Mouse (Mus musculus) embryonic facial prominence, embryonic 15.5 days (tissue): ENCODE results near the gene Lsm4. TPM values are rescaled to one million over a fixed set of nuclear protein-coding genes. Genes with fewer than 3 reads are reported as not detected.
A peak's percentile ranks its signal among the peaks of the same experiment; 100 is the strongest.

Source experiments
- ATAC-seq: fragments of 200-750 bp; cut with Nextera tagmentation; 2 replicates; pipeline ENCODE4 v1.8.0; 2017; ENCODE audit warnings: low read depth, moderate TSS enrichment; ENCODE audit not compliant: insufficient number of reproducible peaks, low FRiP score, low TSS enrichment
- H3K27ac ChIP-seq: fragments of 300-500 bp; sonication (generic); replicated peaks from 2 replicates; pipeline ENCODE4 v1.5.1; 2015; ENCODE audit warnings: mild to moderate bottlenecking, inconsistent platforms
- H3K27me3 ChIP-seq: fragments of 300-500 bp; sonication (generic); 2 replicates; pipeline ENCODE4 v1.6.1; 2015; ENCODE audit warnings: inconsistent platforms
- H3K36me3 ChIP-seq: fragments of 300-500 bp; sonication (generic); 2 replicates; pipeline ENCODE4 v1.6.1; 2015; ENCODE audit warnings: mild to moderate bottlenecking, inconsistent platforms
- H3K4me1 ChIP-seq: fragments of 300-500 bp; sonication (generic); 2 replicates; pipeline ENCODE4 v1.6.1; 2015; ENCODE audit warnings: inconsistent platforms
- H3K4me2 ChIP-seq: fragments of 300-500 bp; sonication (generic); replicated peaks from 2 replicates; pipeline ENCODE4 v1.6.1; 2015; ENCODE audit warnings: mild to moderate bottlenecking, inconsistent platforms
- H3K4me3 ChIP-seq: fragments of 300-500 bp; sonication (generic); replicated peaks from 2 replicates; pipeline ENCODE4 v1.5.1; 2015; ENCODE audit warnings: mild to moderate bottlenecking, inconsistent platforms
- H3K9ac ChIP-seq: fragments of 300-500 bp; sonication (generic); 2 replicates; pipeline ENCODE4 v1.6.1; 2015; ENCODE audit warnings: inconsistent platforms
- H3K9me3 ChIP-seq: fragments of 300-500 bp; sonication (generic); replicated peaks from 2 replicates; pipeline ENCODE4 v1.6.1; 2016; ENCODE audit warnings: inconsistent platforms
- WGBS: fragments of 180-500 bp; shearing (Covaris S2); methylation state at CpG from one replicate; pipeline ENCODE4 v1.1.7; 2015; 5-methylcytosine and 5-hydroxymethylcytosine counted together
- polyA plus RNA-seq: library from polyadenylated mRNA; unstranded; fragments of >200 nt; fragmentation: Nextera tagmentation; extraction: Ambion mirVana; gene quantifications from 2 replicates; pipeline ENCODE4 v1.2.1, GENCODE M21; 2015

Lsm4 gene
- polyA plus RNA-seq, 1 experiment from 2014 or later = 243 TPM

DNA sequence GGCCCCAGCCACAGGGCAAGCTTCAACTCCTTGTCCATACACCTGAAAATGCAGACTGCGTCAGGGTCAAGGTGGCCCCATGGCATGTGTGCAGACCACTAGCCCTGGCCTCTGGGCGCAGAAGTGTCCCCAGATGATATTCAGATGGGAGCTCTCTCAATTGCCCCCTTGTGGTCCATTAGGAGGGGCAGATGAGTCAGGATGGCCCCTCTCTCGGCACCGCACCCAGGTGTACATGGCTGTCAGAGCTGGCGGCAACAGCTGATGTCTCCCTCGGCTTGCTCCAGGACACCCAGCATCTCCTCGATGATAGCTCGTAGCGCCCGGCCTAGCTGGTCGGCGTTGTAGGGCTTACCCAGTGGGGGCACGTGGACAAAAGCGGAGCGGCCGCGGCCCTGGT lies 22.7 kb upstream of the Lsm4 start:
- Histone ChIP-seq H3K4me1 (peaks cover 26% of the 10 kb centered on the region), H3K9me3 (no peaks in the 10 kb centered on the region), H3K27ac (0 out of 2 replicates have a peak overlapping the region, but pooled peaks have one; percentile 60), H3K36me3 (peaks cover 38% of the 10 kb centered on the region), H3K9ac (no peak overlapping the region), H3K4me2 (no peak overlapping the region), H3K4me3 (no peak overlapping the region), H3K27me3 (no peaks in the 10 kb centered on the region)
- 94% methylated on average over 17 of the region's 17 CpGs for WGBS
- no peak for ATAC-seq

DNA sequence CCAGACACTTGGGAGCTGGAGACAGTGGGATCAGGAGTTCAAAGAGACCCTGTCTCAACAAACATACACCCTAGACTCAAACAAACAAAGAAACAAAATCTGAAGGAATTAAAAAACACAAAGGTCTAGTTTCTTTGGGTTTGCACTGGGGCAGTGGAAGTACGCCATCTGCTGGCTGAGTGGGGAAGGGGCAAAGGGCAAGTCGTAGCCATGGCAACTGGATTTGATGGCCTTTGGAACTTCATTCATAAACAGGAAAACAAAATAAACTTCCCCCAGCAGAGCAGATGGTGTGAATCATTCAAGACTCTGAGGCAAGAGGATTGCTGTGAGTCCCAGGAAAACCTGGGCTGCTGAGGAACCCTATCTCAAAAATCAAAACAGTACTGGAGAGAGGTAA lies 19.8 kb upstream of the Lsm4 start:
- no peak overlapping the region for H3K9ac ChIP-seq
- no peak overlapping the region for H3K4me3 ChIP-seq
- H3K27me3 ChIP-seq = no peaks in the 10 kb centered on the region
- no peaks in the 10 kb centered on the region for H3K9me3 ChIP-seq
- no peak overlapping the region for H3K4me2 ChIP-seq
- peaks cover 51% of the 10 kb centered on the region for H3K36me3 ChIP-seq
- no peak overlapping the region for H3K27ac ChIP-seq
- WGBS = 61% methylated on average over 2 of the region's 2 CpGs
- no peak for ATAC-seq
- peaks cover 17% of the 10 kb centered on the region for H3K4me1 ChIP-seq

DNA sequence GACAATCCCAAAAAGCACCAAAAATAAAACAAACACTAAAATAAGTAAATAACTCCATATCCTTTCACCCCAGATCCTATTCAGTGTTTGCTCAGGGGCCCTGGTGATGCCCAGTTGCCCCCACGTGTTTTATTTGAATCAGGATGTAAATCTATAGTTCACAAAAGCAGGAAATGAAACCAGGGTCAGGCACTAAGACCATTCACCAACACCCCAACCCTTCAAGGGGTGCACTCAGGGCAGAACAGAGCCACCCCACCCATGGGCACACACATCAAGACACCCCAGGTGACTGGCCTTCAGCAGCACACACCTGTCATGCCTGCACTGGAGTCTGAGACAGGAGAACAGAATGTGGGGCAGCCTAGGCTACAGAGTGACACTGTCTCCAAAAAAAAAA lies 18.9 kb upstream of the Lsm4 start:
- Histone ChIP-seq H3K4me1 (peaks cover 24% of the 10 kb centered on the region), H3K4me3 (no peak overlapping the region), H3K36me3 (peaks cover 51% of the 10 kb centered on the region), H3K9me3 (no peaks in the 10 kb centered on the region), H3K4me2 (no peak overlapping the region), H3K9ac (no peak overlapping the region), H3K27ac (no peak overlapping the region), H3K27me3 (no peaks in the 10 kb centered on the region)
- WGBS = 74% methylated on average over 1 of the region's 1 CpGs
- no peak for ATAC-seq

- no peak overlapping the region for H3K27ac ChIP-seq
- WGBS = 22% methylated on average over 2 of the region's 2 CpGs
- H3K9me3 ChIP-seq = no peaks in the 10 kb centered on the region
- H3K36me3 ChIP-seq = peaks cover 46% of the 10 kb centered on the region
- H3K4me1 ChIP-seq = peaks cover 24% of the 10 kb centered on the region
- H3K4me3 ChIP-seq = no peak overlapping the region
- no peaks in the 10 kb centered on the region for H3K27me3 ChIP-seq
- no peak for ATAC-seq
- H3K9ac ChIP-seq = no peak overlapping the region
- H3K4me2 ChIP-seq = no peak overlapping the region
Observed at GRCm38 (mm10) chr8:70655469-70655868, 17.6 kb upstream of the Lsm4 start.

GRCm38 (mm10) chr8:70656193-70656790 lies 16.8 kb upstream of the Lsm4 start:
- peaks cover 38% of the 10 kb centered on the region for H3K36me3 ChIP-seq
- H3K9me3 ChIP-seq = no peaks in the 10 kb centered on the region
- no peak overlapping the region for H3K27ac ChIP-seq
- 69% methylated on average over 13 of the region's 13 CpGs for WGBS
- H3K4me1 ChIP-seq = peaks cover 26% of the 10 kb centered on the region
- no peak overlapping the region for H3K4me2 ChIP-seq
- no peak for ATAC-seq
- H3K9ac ChIP-seq = no peak overlapping the region
- no peak overlapping the region for H3K4me3 ChIP-seq
- H3K27me3 ChIP-seq = no peaks in the 10 kb centered on the region

GRCm38 (mm10) chr8:70657214-70657613 lies 15.8 kb upstream of the Lsm4 start:
- no peak overlapping the region for H3K4me3 ChIP-seq
- H3K36me3 ChIP-seq = peaks cover 30% of the 10 kb centered on the region
- ATAC-seq = no peak
- H3K9me3 ChIP-seq = no peaks in the 10 kb centered on the region
- H3K4me1 ChIP-seq = peaks cover 26% of the 10 kb centered on the region
- 94% methylated on average over 3 of the region's 3 CpGs for WGBS
- H3K4me2 ChIP-seq = no peak overlapping the region
- H3K27me3 ChIP-seq = no peaks in the 10 kb centered on the region
- no peak overlapping the region for H3K9ac ChIP-seq
- H3K27ac ChIP-seq = no peak overlapping the region

GRCm38 (mm10) chr8:70657739-70658138 lies 15.3 kb upstream of the Lsm4 start:
- Histone ChIP-seq H3K9ac (no peak overlapping the region), H3K27ac (no peak overlapping the region), H3K4me1 (peaks cover 26% of the 10 kb centered on the region), H3K36me3 (peaks cover 27% of the 10 kb centered on the region), H3K9me3 (no peaks in the 10 kb centered on the region), H3K4me3 (no peak overlapping the region), H3K27me3 (no peaks in the 10 kb centered on the region), H3K4me2 (peak overlapping the region; percentile 96; the same call in 1 of the 2 replicates)
- 83% methylated on average over 2 of the region's 2 CpGs for WGBS
- ATAC-seq = no peak

DNA sequence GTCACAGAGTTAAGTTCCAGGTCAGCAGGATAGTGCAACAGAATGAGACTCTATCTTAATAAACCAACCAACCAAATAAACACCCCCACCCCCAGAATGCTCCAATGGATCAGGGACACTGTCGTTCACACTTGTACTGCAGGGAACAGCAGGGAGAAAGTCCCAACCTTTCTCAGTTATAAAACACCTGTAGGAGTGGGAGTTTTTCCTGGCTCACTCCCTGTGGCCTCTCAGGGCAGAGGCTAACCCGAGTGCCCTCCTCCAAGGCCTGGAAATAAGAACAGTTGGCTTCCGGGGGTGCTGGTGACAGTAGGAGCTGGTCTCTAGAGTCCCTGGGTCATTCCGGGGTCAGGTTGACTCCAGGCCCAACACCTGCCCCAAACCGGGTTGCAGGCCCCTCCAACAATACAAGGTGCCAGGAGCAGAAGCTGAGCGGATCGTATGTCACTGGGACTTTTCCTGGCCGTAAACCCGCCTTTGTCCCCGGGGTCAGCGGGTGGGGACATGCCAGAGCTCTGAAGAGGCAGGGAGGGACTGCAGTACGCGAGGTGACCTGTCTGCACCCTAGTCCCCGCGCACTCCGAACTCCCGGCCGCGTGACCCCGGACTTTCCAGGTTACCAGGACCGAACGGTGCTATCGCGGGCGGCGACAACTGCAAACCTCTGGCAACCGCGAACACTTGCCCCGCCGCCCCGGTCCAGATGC lies 14.0 kb upstream of the Lsm4 start:
- Histone ChIP-seq H3K4me2 (peak overlapping the region; percentile 96), H3K9me3 (no peaks in the 10 kb centered on the region), H3K36me3 (peaks cover 24% of the 10 kb centered on the region), H3K9ac (peak overlapping the region; percentile 72), H3K27me3 (no peaks in the 10 kb centered on the region), H3K4me1 (peaks cover 26% of the 10 kb centered on the region), H3K4me3 (peak overlapping the region; percentile 79), H3K27ac (peak overlapping the region; percentile 81)
- WGBS = 2% methylated on average over 31 of the region's 31 CpGs
- ATAC-seq = peak; percentile 17; the same call in 1 of the 2 replicates

DNA sequence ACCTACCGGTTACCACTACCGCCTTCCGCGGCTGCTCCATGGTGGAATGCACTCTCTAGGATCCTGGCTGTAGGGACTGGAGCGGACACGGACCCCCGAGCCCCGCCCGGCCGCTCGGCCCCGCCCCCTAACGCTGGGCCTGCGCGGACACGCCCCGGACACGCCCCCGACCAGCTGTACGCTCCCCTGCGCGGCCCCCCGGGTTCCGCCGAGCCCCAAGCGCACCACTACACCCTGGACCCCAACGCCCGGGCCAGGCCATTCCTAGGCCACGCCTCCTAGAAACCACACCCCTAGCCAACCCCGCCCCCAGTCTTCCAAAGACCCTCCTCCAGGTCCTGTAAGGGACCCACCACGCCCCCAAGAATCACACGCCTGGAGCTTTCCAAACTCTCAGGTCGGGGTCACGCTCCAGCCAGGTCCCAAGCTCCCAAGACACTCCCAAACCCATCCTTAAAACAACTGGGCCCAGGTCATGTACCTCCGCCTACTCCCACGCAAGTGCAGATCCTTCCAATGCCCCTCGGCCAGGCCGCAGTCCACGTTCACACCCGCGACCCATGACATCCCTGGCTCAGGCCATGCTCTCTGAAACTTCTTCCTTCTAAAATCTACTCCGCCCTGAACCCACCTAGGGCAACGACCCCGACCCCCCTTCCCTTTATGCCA lies 13.3 kb upstream of the Lsm4 start:
- under 1% methylated on average over 41 of the region's 44 CpGs for WGBS
- H3K4me3 ChIP-seq = peak overlapping the region; percentile 79
- ATAC-seq = peak; percentile 98

DNA sequence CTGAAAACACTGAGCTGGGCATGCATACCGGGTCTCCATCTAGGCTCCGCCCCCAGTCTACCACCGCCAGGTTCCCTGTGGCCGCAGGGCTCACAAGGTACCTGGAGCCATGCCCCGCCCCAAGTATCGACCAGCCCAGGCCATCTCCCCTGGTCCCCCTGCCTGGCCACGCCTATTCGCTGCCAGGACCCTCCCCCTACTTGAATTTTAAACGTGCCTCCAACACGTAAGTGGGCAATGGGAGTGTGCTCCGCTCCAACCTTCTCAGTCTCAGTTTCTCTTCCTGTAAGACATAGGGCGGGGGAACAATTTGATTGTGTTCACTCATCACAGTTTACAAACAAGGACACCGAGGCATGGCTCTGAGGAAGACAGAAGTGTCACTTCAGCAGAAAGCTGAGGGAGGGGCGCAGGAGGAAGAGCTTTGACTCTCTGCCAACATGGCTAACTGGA lies 12.7 kb upstream of the Lsm4 start, which contains the start of gene Pgpep1:
Pgpep1 (minus strand) TSS at position 116 of the 453 bp plus-strand sequence.
- H3K36me3 ChIP-seq = peaks cover 13% of the 10 kb centered on the region
- peaks cover 26% of the 10 kb centered on the region for H3K4me1 ChIP-seq
- WGBS = 4% methylated on average over 14 of the region's 14 CpGs
- no peaks in the 10 kb centered on the region for H3K9me3 ChIP-seq
- ATAC-seq = peak; percentile 52
- no peaks in the 10 kb centered on the region for H3K27me3 ChIP-seq
- peak within 1 kb of the TSS; percentile 72 for H3K9ac ChIP-seq
- peak within 1 kb of the TSS; percentile 81 for H3K27ac ChIP-seq
- H3K4me2 ChIP-seq = peak within 1 kb of the TSS; percentile 96
- peak within 1 kb of the TSS; percentile 79 for H3K4me3 ChIP-seq

More for the DNA sequence above, 13.3 kb upstream of the Lsm4 start:
- H3K36me3 ChIP-seq = peaks cover 19% of the 10 kb centered on the region
- no peaks in the 10 kb centered on the region for H3K9me3 ChIP-seq
- H3K4me1 ChIP-seq = peaks cover 26% of the 10 kb centered on the region
- H3K9ac ChIP-seq = peak overlapping the region; percentile 72
- peak overlapping the region; percentile 96 for H3K4me2 ChIP-seq
- H3K27me3 ChIP-seq = no peaks in the 10 kb centered on the region
- H3K27ac ChIP-seq = peak overlapping the region; percentile 81

DNA sequence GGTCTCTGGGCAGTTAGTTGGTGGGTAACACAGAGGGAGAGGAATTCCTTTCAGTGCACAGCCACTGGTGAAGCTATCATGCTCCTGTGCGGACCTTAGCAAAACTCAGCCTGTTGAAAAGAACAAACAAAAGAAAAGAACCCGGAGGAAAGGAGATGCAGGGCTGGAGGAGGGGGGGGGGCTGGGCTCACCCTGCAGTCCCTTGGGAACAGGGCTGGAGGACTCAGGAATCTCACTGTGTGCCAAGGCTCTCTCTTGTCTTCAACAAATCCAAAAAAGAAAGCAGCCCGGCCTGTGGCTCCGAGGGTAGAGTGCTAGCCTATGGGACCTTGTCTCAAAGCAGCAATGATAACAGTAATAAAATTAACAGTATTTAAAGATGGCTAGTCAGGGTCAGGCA lies 9.4 kb upstream of the Lsm4 start:
- Histone ChIP-seq H3K4me1 (peaks cover 16% of the 10 kb centered on the region), H3K9ac (no peak overlapping the region), H3K27me3 (no peaks in the 10 kb centered on the region), H3K9me3 (no peaks in the 10 kb centered on the region), H3K4me3 (no peak overlapping the region), H3K36me3 (no peaks in the 10 kb centered on the region), H3K27ac (no peak overlapping the region), H3K4me2 (no peak overlapping the region)
- WGBS = 57% methylated on average over 4 of the region's 4 CpGs
- no peak for ATAC-seq
